Mouse (Mus musculus): Measurements from ENCODE around the gene Lrrc73.

Gene Lrrc73

GRCm38 (mm10) chr17:46297364-46298219 is 44.3 kb downstream of the Lrrc73 start, which contains the start of gene Dlk2:
TSS of gene Dlk2 (plus strand) at chr17:46297421.
- no peak for DNase-seq

DNA sequence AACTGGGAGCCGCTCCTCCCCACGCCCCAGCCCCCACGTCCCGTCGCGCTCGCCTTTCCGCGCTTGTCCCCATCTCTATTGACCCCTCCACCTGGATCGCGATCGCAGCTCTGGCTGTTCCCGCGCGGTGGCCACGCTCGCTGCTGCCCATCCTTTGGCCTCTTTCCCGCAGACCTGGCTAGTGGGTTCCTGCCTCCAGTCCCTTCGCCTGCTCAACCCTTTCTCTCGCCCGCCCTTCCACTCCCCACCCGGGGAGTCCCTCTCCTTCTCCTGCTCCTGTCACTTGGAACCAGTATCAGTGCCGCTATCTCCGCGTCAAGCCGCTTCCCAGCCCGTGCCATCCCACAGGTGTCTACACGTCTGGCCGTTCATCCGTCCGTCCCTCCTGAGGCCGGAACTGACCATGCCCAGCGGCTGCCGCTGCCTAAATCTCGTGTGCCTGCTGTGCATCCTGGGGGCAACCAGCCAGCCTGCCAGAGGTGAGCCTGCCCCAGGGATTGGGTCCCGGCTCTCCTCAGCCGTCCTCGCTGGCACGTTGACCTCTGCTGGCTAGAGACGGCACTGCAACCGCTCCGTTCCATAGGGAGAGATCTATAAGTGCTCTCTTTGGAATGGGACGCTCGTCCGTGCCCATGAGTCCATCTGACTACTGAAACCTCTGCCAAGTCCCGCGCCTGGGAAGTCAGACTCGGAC is 45.0 kb downstream of the Lrrc73 start:
- DNase-seq: peak; percentile 86

DNA sequence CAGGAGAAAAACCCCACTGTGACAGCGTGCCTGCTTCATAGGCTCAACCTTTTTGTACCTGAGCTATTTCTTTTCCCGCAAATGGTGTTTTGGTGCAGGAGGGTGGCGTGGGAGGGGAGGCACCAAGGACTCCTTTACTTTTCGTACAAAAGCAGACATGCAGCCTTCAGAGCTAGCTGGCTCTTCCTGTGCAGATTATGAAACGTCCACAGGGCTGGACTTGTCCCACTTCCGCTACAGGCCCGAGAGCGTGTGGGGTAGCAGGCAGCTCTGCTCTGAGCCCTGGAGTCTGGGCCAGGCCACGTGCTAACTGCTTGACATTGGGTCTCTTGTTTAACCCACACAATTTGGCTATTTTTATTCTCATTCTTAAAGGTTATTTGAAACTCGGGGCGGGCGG is 48.6 kb downstream of the Lrrc73 start:
- no peak for DNase-seq

DNA sequence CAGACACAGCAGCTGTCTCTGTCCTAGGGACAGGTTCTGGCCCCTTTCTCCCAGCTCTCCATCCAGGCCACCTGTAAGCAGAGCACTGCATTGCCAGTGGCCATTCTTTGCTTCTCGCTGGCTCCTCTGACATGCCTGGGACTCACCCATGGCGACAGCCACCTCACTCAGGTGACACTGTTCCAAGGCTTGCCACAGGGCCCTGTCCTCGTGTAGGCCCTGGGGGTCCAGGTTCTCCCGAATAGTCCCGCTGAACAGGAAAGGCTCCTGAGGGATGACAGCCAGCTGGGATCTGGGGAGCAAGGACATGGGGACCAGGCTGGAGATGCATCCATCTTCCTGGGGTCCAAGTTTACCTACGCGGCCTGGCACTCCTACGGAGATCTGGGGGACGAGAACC is 50.9 kb downstream of the Lrrc73 start:
- DNase-seq: no peak

Measured in kidney, postnatal 14 days (tissue).